Mouse (Mus musculus): Measurements from ENCODE around the gene Abcb6. TPM values are rescaled to one million over a fixed set of nuclear protein-coding genes. Genes with fewer than 3 reads are reported as not detected.
A peak's percentile ranks its signal among the peaks of the same experiment; 100 is the strongest.

Gene Abcb6
- total RNA-seq, 4 experiments from 2014 or later: 26.2 to 29.9 (median 28.8) TPM

DNA sequence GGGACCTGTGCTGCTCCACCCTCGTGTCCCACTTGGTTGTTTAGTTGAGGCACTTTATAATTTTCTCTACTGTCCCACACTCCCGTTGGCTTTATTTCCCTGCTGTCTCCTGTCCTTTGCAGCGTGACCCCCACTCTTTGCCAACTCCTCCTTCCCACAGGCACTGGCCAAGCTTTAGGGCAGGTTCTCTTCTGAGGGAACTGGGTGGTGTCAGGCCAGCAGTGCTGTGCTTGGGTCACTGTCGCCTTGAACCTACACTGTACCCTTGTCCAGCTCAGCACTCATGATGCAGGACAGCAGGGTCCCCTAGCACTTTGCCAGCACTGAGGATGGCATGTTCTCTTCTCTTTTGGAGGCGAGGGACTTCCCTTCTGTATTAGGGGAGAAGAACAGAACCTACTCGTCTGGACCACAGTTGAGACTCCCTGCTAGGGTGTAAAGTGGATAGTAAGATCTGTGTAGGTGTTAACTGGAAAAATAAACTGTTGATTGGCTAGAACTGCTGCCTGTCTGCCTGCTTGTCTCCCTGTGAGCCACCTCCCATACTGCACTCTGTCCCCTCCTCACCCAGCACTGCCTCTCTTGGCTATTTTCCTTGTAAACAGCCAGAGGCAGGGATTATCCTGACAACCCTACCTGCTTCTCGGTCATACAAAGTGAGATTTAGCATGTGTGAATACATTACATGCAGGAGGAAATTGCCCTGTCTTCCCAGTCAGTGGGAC, 32.6 kb downstream of the Abcb6 start:
- DNase-seq (ENCODE audit: low spot score in 2 of 2): no peak

DNA sequence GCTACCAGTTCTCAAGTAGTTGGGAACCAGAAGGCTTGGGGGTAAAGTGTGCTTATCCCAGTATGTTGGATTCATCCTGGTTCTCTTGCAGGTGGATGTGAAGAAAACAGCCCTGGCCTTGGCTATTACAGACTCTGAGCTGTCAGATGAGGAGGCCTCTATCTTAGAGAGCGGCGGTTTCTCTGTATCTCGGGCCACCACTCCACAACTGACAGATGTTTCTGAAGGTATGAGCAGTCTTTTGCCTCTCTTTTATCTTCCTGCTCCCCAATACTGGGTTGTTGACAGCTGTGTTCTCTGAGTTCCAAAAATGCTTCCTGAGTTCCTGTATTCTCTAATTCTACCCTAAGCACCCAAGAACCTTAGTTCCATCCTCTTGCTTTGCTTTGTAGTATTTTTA, 34.6 kb downstream of the Abcb6 start:
- no peak for DNase-seq (ENCODE audit: low spot score in 2 of 2)

DNA sequence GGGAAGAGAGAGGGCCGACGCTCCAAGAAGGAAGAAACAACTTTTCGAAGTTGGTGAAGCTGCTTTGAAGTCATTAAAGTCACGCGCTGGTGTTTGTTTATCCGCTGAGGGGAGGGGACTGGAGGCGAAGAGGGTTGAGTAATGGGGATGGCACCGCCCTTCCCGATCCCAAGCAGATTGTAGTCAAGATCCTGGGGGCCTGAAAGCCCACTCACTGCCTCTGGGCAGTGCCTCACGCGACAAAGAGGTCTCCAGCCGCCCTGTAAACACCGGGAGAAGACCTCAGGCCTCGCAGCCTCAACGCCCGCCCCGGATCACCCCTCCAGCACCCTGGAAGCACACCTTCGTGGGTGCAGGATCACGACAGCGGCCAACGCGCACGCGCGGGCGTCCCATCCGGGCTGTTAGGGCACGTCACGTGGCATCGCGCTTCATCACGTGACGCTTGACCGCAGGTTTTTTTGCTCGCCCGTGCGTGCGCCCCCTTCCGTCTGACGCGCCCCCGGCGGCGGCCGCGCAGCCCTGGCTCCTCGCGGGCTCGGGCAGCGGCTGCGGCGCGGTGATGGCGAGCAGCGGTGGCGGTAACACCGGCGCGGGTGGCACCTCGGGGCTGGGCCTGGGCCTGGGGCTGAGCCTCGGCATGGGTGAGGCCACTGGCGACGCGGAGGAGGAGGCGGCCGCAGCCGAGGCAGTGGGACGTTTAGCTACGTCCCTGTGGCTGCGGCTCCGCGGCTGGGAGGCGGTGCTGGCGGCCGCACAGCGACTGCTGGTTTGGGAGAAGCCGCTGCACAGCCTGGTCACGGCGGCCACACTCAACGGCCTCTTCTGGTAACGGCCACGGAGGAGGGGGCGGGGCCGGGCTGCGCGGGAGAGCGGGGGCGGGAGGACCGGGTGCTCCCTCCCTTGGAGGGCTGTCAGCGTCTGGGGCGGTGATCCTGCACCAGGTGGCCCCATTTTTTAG, 37.6 kb downstream of the Abcb6 start, which contains the start of the genes Cnppd1 and Retreg2:
Gene Cnppd1 (minus strand): TSS at position 411 of the 961 bp plus-strand sequence.
Gene Retreg2 (plus strand): TSS at position 478 of the 961 bp plus-strand sequence.
- peak; percentile 96 to 97 for DNase-seq (ENCODE audit: low spot score in 2 of 2)

DNA sequence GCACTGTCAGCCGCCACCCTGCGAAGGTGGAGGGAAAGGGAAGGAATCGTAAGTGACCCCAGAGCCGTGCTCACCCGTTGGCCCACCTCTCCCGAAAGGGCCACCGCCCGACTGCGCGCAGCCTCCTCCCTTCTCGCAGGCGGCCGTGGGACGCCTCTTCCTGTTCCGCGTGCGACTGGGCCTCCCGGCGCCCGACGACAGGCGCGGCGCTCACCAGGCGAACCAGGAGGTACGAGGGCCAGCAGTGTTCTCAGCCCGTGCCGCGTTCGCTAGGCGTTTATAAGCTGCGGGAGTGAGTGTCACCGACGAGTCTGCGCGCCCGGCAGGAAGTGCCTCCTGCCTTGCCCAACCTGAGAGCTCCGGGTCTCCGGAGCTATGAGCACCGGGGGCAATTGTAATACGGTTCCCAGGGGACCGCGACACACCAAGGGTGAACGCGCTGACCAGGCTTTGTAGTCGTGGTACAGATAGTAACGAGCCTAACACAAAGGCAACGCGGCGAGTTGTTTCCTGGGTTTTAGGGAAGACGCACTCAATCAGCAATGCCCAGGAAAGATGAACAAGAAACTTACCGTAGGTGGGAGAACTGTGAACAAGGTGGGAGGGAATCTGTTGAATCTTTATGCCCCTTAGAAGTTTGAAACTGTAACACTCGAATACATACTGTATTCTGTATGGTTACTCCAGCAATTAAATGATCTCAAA, 38.6 kb downstream of the Abcb6 start:
- DNase-seq (ENCODE audit: low spot score in 2 of 2): peak in 1 of 2 experiments; percentile 53

DNA sequence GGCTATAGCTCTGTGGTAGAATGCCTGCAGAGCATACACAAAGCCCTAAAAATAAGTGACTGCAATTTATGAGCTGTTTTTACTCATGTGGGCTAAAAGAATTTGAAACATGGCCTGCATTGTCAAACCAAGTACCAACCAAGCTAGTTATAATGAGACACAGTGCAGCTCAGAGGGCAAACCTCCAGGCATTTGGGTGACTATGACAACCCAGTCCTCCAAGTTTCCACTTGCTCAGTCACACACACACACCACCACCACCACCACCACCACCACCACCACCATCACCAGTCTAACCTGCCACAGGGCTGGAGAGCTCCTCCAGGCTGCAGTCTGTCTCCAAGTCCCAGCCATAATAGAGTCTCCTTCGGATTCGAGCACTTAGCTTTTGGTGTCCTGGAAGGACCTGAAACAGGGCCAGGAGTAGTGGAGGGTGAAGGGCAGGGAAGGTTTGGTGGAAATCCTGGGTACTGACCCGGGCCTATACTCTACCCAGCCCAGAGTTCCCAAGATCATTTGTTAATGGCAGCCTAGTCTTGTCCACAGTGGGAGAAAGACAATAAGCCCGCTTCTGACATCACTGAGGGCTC, 39.5 kb downstream of the Abcb6 start:
- no peak for DNase-seq (ENCODE audit: low spot score in 2 of 2)

DNA sequence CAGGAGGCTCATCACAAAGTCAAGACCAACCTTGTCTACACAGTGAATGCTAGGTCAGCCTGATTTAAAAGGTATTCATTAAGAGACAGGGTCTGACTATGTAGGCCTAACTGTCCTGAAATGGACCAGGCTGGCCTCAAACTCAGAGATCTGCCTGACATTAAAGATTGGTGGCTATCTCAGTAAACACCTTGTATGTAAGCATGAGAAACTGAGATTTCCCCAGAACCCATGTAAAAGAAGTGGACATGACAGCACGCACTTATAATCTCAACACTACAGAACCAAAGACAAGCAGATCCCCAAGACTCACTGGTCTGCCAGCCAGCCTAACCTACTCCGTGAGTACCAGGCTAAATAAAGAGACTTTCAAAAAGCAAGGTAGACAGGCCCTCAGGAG, 41.7 kb downstream of the Abcb6 start:
- DNase-seq (ENCODE audit: low spot score in 2 of 2): no peak

DNA sequence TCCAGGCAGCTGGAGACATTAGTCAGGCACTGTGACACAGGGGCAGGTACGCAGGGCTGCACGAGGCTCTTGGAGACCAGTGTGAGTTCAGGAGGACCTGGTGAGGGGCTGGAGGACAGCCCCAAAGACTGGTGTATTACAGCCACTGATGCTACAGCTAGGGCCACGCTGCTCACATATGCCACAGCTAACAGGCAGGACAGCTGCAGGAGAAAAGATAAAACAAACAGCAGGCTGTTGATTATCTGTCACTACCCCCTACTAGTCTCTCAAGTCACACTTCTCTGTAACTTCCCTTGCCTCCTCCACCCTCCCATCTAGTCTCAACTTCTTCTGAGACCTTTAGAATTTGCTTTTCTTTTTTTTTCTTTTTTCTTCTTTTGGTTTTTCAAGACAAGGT, 43.5 kb downstream of the Abcb6 start:
- no peak for DNase-seq (ENCODE audit: low spot score in 2 of 2)

DNA sequence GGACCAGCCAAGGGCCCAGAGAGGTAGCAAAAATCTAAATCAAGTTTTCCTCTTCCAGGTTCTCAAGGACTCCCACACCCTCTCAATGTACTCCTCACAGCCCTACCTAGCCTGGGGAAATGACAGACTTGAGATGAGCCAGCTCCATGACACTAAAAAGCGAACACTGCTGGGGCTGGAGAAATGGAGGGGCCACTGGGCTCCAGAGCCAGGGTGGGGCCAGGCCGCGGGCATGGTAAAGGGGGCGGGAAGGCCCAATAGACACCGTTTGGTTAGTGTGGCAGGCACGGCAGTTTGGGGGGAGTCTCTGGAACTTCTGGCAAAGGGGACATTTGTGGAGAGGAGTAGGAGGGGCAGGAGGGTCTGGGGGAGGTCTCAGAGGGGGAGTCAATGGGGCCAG, 43.9 kb downstream of the Abcb6 start:
- DNase-seq (ENCODE audit: low spot score in 2 of 2): no peak

DNA sequence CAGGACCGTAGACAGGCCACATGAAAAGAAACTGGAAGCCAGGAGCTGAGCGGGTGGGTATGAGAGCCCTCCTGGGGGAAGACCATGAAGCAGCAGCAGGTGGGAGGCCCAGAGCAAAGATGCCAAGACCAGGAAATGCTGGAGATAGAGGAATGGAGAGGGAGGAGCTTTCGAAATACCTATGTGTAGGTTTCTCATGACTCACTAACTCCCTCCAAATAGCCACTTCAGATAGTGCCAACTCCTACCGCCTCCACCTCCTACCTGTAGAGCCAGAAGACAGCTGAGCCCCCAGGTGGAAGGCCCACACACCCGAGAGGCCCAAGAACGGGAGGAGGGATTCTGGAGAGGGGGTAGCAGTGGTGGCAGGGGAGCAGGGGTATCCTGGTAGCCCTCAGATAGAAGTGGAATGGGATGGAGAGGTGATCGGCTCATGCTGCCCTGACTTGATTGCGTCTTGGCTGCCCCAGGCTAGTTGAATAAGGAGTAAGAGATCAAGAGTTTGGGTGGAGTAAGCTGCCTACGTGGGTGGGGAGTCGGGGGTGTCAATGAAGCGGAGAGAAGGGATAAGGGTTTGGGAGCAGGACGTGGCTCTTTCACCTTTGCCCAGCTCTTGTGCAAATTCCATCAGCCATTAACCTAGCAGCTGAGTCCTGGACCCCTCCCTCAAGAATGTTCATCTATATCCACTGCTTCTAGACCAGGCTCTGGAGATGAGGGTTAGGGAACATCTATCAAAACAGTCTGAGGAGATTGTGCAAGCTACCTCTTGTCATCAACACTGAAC, 46.6 kb downstream of the Abcb6 start, which contains the start of gene Slc23a3:
Gene Slc23a3 (minus strand): TSS at position 470 of the 787 bp plus-strand sequence.
- DNase-seq (ENCODE audit: low spot score in 2 of 2): no peak

DNA sequence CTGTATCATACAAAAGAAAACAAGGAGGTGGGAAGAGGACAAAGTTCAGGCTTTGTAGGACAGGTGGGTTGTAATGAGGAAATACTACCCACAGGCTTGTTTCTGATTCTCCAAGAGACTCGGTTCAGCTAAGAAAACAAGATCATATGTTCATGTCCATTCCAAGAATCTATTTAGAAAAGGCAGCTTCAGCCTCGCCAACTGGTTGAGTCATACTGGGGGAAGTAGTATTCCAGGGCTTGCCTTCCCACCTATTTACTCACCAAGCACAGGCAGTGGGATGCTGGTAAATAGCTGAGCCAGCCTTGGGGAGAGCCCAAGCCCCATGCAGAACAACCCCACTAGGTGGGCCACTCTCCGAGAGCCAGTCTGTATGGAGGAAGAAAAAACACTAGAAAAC, 51.6 kb downstream of the Abcb6 start:
- DNase-seq (ENCODE audit: low spot score in 2 of 2): no peak

DNA sequence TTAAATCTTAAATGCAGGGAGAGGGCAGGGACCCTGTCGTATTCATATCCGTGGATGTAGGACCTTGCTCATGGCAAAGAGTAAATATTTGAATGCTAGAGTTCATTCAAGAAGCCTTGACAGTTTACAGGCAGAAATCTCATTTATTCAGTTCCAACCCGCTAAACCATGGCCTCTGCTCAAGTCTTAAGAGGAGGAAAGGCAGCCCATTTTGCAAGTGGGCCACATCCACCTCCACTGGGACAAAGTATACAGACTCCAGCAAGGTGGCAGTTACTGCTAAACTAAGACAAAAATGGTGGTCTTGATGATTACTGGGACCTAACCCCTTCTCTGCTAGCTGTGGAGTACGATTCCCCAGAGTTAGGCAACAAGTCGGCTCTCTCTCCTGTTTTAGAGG, 54.8 kb downstream of the Abcb6 start:
- no peak for DNase-seq (ENCODE audit: low spot score in 2 of 2)

DNA sequence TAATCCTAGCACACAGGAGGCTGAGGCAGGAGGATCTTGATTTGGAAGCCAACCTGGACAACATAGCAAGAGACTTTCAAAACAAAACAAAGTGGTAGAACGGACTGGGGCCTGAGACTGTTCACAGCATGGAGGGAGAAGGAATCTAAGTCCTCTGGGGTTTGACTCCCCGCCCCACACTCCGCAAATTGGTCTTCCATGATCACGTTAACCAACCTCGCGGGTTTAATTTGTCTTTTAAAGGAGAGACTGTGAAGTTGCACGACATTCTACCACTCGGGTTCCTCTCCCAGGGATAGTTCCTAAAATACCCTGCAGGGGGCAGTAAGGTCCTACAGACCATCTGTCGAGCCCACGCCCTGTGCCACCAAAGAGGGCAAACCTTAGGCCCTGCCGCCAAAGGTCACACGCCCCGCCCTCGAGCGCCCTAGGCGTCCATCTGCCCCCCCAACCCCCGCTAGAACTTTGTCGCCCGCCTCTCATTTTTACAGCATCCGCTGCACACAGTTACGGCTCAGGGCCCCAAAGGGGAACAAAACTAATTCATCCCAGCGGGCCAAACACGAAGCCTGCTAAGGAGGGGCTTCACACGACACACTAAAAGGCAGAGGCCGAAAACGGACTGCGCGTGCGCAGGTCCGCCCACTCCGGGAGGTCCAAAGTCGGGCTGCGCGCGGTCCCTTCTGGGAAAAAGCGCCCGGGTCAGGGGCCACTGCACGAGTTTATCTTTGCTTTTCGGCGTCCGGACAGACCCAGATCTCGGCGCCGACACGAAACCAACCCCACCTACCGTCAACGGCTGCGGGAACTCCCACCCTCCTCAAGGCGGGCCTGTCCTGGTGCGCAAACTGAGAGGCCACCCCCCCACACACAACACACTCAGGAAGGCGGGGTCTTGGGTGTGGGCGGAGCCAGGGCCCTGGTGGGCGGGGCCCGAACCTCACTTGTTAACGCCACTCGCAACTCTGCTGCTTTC, 55.6 kb downstream of the Abcb6 start, which contains the start of gene Nhej1:
Gene Nhej1 (minus strand): TSS at position 855 of the 976 bp plus-strand sequence.
- DNase-seq (ENCODE audit: low spot score in 2 of 2): peak; percentile 86 to 89

DNA sequence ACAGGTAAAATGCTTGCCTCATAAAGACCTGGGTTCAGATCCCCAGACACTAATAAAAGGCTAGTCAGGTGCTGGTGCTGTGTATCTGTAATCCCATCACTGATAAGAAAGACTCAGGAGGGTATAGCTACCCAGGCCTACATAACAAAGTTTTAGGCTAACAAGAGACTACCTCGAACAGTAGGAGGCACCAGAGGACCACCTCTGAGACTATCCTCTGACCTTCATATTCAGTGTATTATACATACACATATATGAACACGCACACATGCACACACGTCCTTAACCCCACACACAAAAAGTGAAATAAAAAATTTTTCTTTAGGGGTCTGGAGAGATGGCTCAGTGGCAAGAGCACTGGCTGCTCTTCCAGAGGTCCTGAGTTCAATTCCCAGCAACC, 58.0 kb downstream of the Abcb6 start:
- DNase-seq (ENCODE audit: low spot score in 2 of 2): no peak

Small RNA genes within 50 kb of the gene (microRNA-seq; reads per million reads assigned to microRNA genes)
- 0 reads per million in 2 experiments for gene Gm27943

Other genes with a start within 250 kb of the Abcb6 start
- gene Cfap65, start 244.8 kb downstream of the Abcb6 start, total RNA-seq (2022): 1 to 10 TPM; 2.6 to 4.8 (median 3.8) TPM
- gene Ihh, start 228.7 kb downstream of the Abcb6 start, total RNA-seq (2022): under 1 TPM; 0.19 to 0.49 (median 0.27) TPM
- 1 to 10 TPM; 2.0 to 4.8 (median 3.3) TPM for gene Nhej1, start 55.2 kb downstream of the Abcb6 start, total RNA-seq (2022)
- gene Slc23a3, start 46.5 kb downstream of the Abcb6 start, total RNA-seq (2022): 1 to 10 TPM in 2 of 4 experiments, under 1 TPM in 2; 0.59 to 1.7 (median 1.2) TPM
- 10 to 100 TPM; 31.6 to 36.5 (median 33.8) TPM for gene Cnppd1, start 37.7 kb downstream of the Abcb6 start, total RNA-seq (2022)
- gene Retreg2, start 37.6 kb downstream of the Abcb6 start, total RNA-seq (2022): 100 to 1,000 TPM; 202 to 212 (median 206) TPM
- 10 to 100 TPM; 27.2 to 29.4 (median 28.0) TPM for gene Zfand2b, start 11.7 kb downstream of the Abcb6 start, total RNA-seq (2022)
- gene Ankzf1, start 11.8 kb upstream of the Abcb6 start, total RNA-seq (2022): 10 to 100 TPM; 20.3 to 26.4 (median 26.0) TPM
- gene Atg9a, start 11.8 kb upstream of the Abcb6 start, total RNA-seq (2022): 100 to 1,000 TPM; 114 to 124 (median 118) TPM
- 10 to 100 TPM; 14.0 to 18.3 (median 14.9) TPM for gene Glb1l, start 30.4 kb upstream of the Abcb6 start, total RNA-seq (2022)
- gene Stk16, start 30.4 kb upstream of the Abcb6 start, total RNA-seq (2022): 10 to 100 TPM; 73.9 to 82.8 (median 80.2) TPM
- 100 to 1,000 TPM; 598 to 614 (median 602) TPM for gene Tuba4a, start 39.5 kb upstream of the Abcb6 start, total RNA-seq (2022)
- gene A630095N17Rik, start 51.7 kb upstream of the Abcb6 start, total RNA-seq (2022): not detected
- 100 to 1,000 TPM in 3 of 4 experiments, 10 to 100 TPM in 1; 98.9 to 111 (median 108) TPM for gene Dnajb2, start 56.0 kb upstream of the Abcb6 start, total RNA-seq (2022)
- gene Ptprn, start 84.1 kb upstream of the Abcb6 start, total RNA-seq (2022): 100 to 1,000 TPM; 411 to 436 (median 423) TPM
- gene Resp18, start 98.0 kb upstream of the Abcb6 start, total RNA-seq (2022): 100 to 1,000 TPM; 166 to 203 (median 173) TPM
- 10 to 100 TPM; 56.5 to 63.2 (median 59.7) TPM for gene Dnpep, start 137.6 kb upstream of the Abcb6 start, total RNA-seq (2022)
- 1 to 10 TPM in 3 of 4 experiments, under 1 TPM in 1; 0.89 to 2.9 (median 1.8) TPM for gene Des, start 179.9 kb upstream of the Abcb6 start, total RNA-seq (2022)
- 100 to 1,000 TPM; 177 to 190 (median 187) TPM for gene Speg, start 194.9 kb upstream of the Abcb6 start, total RNA-seq (2022)